Mouse (Mus musculus): ENCODE data around the gene Ndrg3. TPM values are rescaled to one million over a fixed set of nuclear protein-coding genes. Genes with fewer than 3 reads are reported as not detected.

Ndrg3 gene
- polyA plus RNA-seq, 1 experiment from 2014 or later = 40.3 TPM

GRCm38 (mm10) chr2:156898374-156898773 is 93.5 kb downstream of the Ndrg3 start:
- Histone ChIP-seq H3K4me1 (ENCODE audit: control insufficient read depth, insufficient read depth, low read length) (no peaks in the 10 kb centered on the region), H3K9ac (ENCODE audit: low read length) (no peak overlapping the region), H3K27me3 (ENCODE audit: control insufficient read depth, insufficient read depth, low read length) (no peaks in the 10 kb centered on the region), H3K4me3 (ENCODE audit: low read depth, low read length) (no peak overlapping the region), H3K27ac (replicated peaks; ENCODE audit: low read depth, low read length) (no peak overlapping the region), H3K4me2 (ENCODE audit: low read depth, severe bottlenecking) (no peak overlapping the region), H3K9me3 (ENCODE audit: control insufficient read depth, low read length) (no peaks in the 10 kb centered on the region), H3K36me3 (ENCODE audit: control insufficient read depth, insufficient read depth, low read length) (no peaks in the 10 kb centered on the region)
- DNase-seq (ENCODE audit: low spot score) = no peak
- WGBS = 82% methylated on average over 4 of the region's 4 CpGs
- no peak for ATAC-seq (ENCODE audit: insufficient number of reproducible peaks, low FRiP score, low TSS enrichment, low read depth)

GRCm38 (mm10) chr2:156897034-156897433 is 94.8 kb downstream of the Ndrg3 start:
- Histone ChIP-seq H3K9ac (ENCODE audit: low read length) (no peak overlapping the region), H3K36me3 (ENCODE audit: control insufficient read depth, insufficient read depth, low read length) (no peaks in the 10 kb centered on the region), H3K27me3 (ENCODE audit: control insufficient read depth, insufficient read depth, low read length) (no peaks in the 10 kb centered on the region), H3K27ac (replicated peaks; ENCODE audit: low read depth, low read length) (no peak overlapping the region), H3K9me3 (ENCODE audit: control insufficient read depth, low read length) (no peaks in the 10 kb centered on the region), H3K4me1 (ENCODE audit: control insufficient read depth, insufficient read depth, low read length) (no peaks in the 10 kb centered on the region), H3K4me2 (ENCODE audit: low read depth, severe bottlenecking) (no peak overlapping the region), H3K4me3 (ENCODE audit: low read depth, low read length) (no peak overlapping the region)
- no peak for DNase-seq (ENCODE audit: low spot score)
- ATAC-seq (ENCODE audit: insufficient number of reproducible peaks, low FRiP score, low TSS enrichment, low read depth) = no peak
- WGBS = 90% methylated on average over 9 of the region's 9 CpGs

- WGBS = 79% methylated on average over 9 of the region's 9 CpGs
- no peaks in the 10 kb centered on the region for H3K36me3 ChIP-seq (ENCODE audit: control insufficient read depth, insufficient read depth, low read length)
- no peaks in the 10 kb centered on the region for H3K4me1 ChIP-seq (ENCODE audit: control insufficient read depth, insufficient read depth, low read length)
- no peak overlapping the region for H3K4me2 ChIP-seq (ENCODE audit: low read depth, severe bottlenecking)
- no peak overlapping the region for H3K9ac ChIP-seq (ENCODE audit: low read length)
- H3K27ac ChIP-seq (replicated peaks; ENCODE audit: low read depth, low read length) = no peak overlapping the region
- H3K4me3 ChIP-seq (ENCODE audit: low read depth, low read length) = no peak overlapping the region
- H3K27me3 ChIP-seq (ENCODE audit: control insufficient read depth, insufficient read depth, low read length) = no peaks in the 10 kb centered on the region
- ATAC-seq (ENCODE audit: insufficient number of reproducible peaks, low FRiP score, low TSS enrichment, low read depth) (no peak), DNase-seq (ENCODE audit: low spot score) (no peak)
- H3K9me3 ChIP-seq (ENCODE audit: control insufficient read depth, low read length) = no peaks in the 10 kb centered on the region
These were observed 95.4 kb downstream of the Ndrg3 start for GRCm38 (mm10) chr2:156896384-156896914.

GRCm38 (mm10) chr2:156894496-156895265 is 97.2 kb downstream of the Ndrg3 start:
- no peak for DNase-seq (ENCODE audit: low spot score)
- Histone ChIP-seq H3K4me2 (ENCODE audit: low read depth, severe bottlenecking) (no peak overlapping the region), H3K4me3 (ENCODE audit: low read depth, low read length) (no peak overlapping the region), H3K9ac (ENCODE audit: low read length) (no peak overlapping the region), H3K36me3 (ENCODE audit: control insufficient read depth, insufficient read depth, low read length) (no peaks in the 10 kb centered on the region), H3K27ac (replicated peaks; ENCODE audit: low read depth, low read length) (no peak overlapping the region), H3K9me3 (ENCODE audit: control insufficient read depth, low read length) (no peaks in the 10 kb centered on the region), H3K4me1 (ENCODE audit: control insufficient read depth, insufficient read depth, low read length) (no peaks in the 10 kb centered on the region), H3K27me3 (ENCODE audit: control insufficient read depth, insufficient read depth, low read length) (no peaks in the 10 kb centered on the region)
- 76% methylated on average over 15 of the region's 15 CpGs for WGBS
- ATAC-seq (ENCODE audit: insufficient number of reproducible peaks, low FRiP score, low TSS enrichment, low read depth) = no peak

GRCm38 (mm10) chr2:156892821-156893220 is 99.0 kb downstream of the Ndrg3 start:
- no peaks in the 10 kb centered on the region for H3K9me3 ChIP-seq (ENCODE audit: control insufficient read depth, low read length)
- no peaks in the 10 kb centered on the region for H3K36me3 ChIP-seq (ENCODE audit: control insufficient read depth, insufficient read depth, low read length)
- no peak overlapping the region for H3K9ac ChIP-seq (ENCODE audit: low read length)
- no peak overlapping the region for H3K4me2 ChIP-seq (ENCODE audit: low read depth, severe bottlenecking)
- WGBS = 83% methylated on average over 6 of the region's 6 CpGs
- no peak for DNase-seq (ENCODE audit: low spot score)
- no peak for ATAC-seq (ENCODE audit: insufficient number of reproducible peaks, low FRiP score, low TSS enrichment, low read depth)
- no peaks in the 10 kb centered on the region for H3K27me3 ChIP-seq (ENCODE audit: control insufficient read depth, insufficient read depth, low read length)
- H3K4me3 ChIP-seq (ENCODE audit: low read depth, low read length) = no peak overlapping the region
- H3K27ac ChIP-seq (replicated peaks; ENCODE audit: low read depth, low read length) = no peak overlapping the region
- H3K4me1 ChIP-seq (ENCODE audit: control insufficient read depth, insufficient read depth, low read length) = no peaks in the 10 kb centered on the region

- H3K4me3 ChIP-seq (ENCODE audit: low read depth, low read length) = no peak overlapping the region
- H3K27ac ChIP-seq (replicated peaks; ENCODE audit: low read depth, low read length) = no peak overlapping the region
- DNase-seq (ENCODE audit: low spot score) (no peak), ATAC-seq (ENCODE audit: insufficient number of reproducible peaks, low FRiP score, low TSS enrichment, low read depth) (no peak)
- no peak overlapping the region for H3K9ac ChIP-seq (ENCODE audit: low read length)
- WGBS = 60% methylated on average over 3 of the region's 3 CpGs
- H3K27me3 ChIP-seq (ENCODE audit: control insufficient read depth, insufficient read depth, low read length) = no peaks in the 10 kb centered on the region
- no peak overlapping the region for H3K4me2 ChIP-seq (ENCODE audit: low read depth, severe bottlenecking)
- no peaks in the 10 kb centered on the region for H3K9me3 ChIP-seq (ENCODE audit: control insufficient read depth, low read length)
- no peaks in the 10 kb centered on the region for H3K4me1 ChIP-seq (ENCODE audit: control insufficient read depth, insufficient read depth, low read length)
- H3K36me3 ChIP-seq (ENCODE audit: control insufficient read depth, insufficient read depth, low read length) = no peaks in the 10 kb centered on the region
These were observed 99.6 kb downstream of the Ndrg3 start for GRCm38 (mm10) chr2:156892240-156892639.

GRCm38 (mm10) chr2:156888490-156888889 is 103.4 kb downstream of the Ndrg3 start:
- DNase-seq (ENCODE audit: low spot score) = no peak
- H3K27ac ChIP-seq (replicated peaks; ENCODE audit: low read depth, low read length) = no peak overlapping the region
- H3K4me1 ChIP-seq (ENCODE audit: control insufficient read depth, insufficient read depth, low read length) = no peaks in the 10 kb centered on the region
- H3K9ac ChIP-seq (ENCODE audit: low read length) = no peak overlapping the region
- no peaks in the 10 kb centered on the region for H3K27me3 ChIP-seq (ENCODE audit: control insufficient read depth, insufficient read depth, low read length)
- ATAC-seq (ENCODE audit: insufficient number of reproducible peaks, low FRiP score, low TSS enrichment, low read depth) = no peak
- WGBS = 66% methylated on average over 3 of the region's 3 CpGs
- H3K9me3 ChIP-seq (ENCODE audit: control insufficient read depth, low read length) = no peaks in the 10 kb centered on the region
- H3K4me3 ChIP-seq (ENCODE audit: low read depth, low read length) = no peak overlapping the region
- H3K4me2 ChIP-seq (ENCODE audit: low read depth, severe bottlenecking) = no peak overlapping the region
- H3K36me3 ChIP-seq (ENCODE audit: control insufficient read depth, insufficient read depth, low read length) = no peaks in the 10 kb centered on the region

- H3K9me3 ChIP-seq (ENCODE audit: control insufficient read depth, low read length) = no peaks in the 10 kb centered on the region
- no peaks in the 10 kb centered on the region for H3K36me3 ChIP-seq (ENCODE audit: control insufficient read depth, insufficient read depth, low read length)
- no peak for DNase-seq (ENCODE audit: low spot score)
- H3K4me2 ChIP-seq (ENCODE audit: low read depth, severe bottlenecking) = no peak within 1 kb of the TSS
- H3K27ac ChIP-seq (replicated peaks; ENCODE audit: low read depth, low read length) = no peak within 1 kb of the TSS
- ATAC-seq (ENCODE audit: insufficient number of reproducible peaks, low FRiP score, low TSS enrichment, low read depth) = no peak
- no peaks in the 10 kb centered on the region for H3K27me3 ChIP-seq (ENCODE audit: control insufficient read depth, insufficient read depth, low read length)
- no peak within 1 kb of the TSS for H3K4me3 ChIP-seq (ENCODE audit: low read depth, low read length)
- WGBS = 63% methylated on average over 6 of the region's 6 CpGs
- no peaks in the 10 kb centered on the region for H3K4me1 ChIP-seq (ENCODE audit: control insufficient read depth, insufficient read depth, low read length)
- no peak within 1 kb of the TSS for H3K9ac ChIP-seq (ENCODE audit: low read length)
These were observed 104.8 kb downstream of the Ndrg3 start, which contains the start of gene Sla2 for GRCm38 (mm10) chr2:156887017-156887416. TSS of gene Sla2 (minus strand) at chr2:156887192.
